Mouse (Mus musculus) adrenal gland, postnatal 4 days (tissue): ENCODE measurements around the gene Fpr2. TPM values are rescaled to one million over a fixed set of nuclear protein-coding genes. Genes with fewer than 3 reads are reported as not detected.
"Not testable (repeated sequence)": the region's sequence is repeated elsewhere in the genome, so short reads cannot be mapped to it uniquely, and the experiment has no call there.

Source experiments
- DNase-seq, 2 experiments: peaks; one replicate each; pipeline ENCODE4 v3.0.0; 2021 to 2022; ENCODE audit warnings: low spot score in 2 of 2, mixed read lengths in 2 of 2
- long read RNA-seq, 2 experiments: library from polyadenylated mRNA; stranded (forward); transcript quantifications; one replicate each; pipeline ENCODE4 v2.0.0; 2021
- total RNA-seq, 2 experiments: library from RNA; stranded (reverse); gene quantifications; 2 replicates each; pipeline ENCODE4 v1.2.3; 2021

The Fpr2 gene
- 1 to 10 TPM; 1.8 to 2.0 TPM for total RNA-seq
- long read RNA-seq, experiment 1: 0 reads
- long read RNA-seq, experiment 2, partial matches to known transcripts: 0 of 1 reads
- long read RNA-seq, experiment 2, other reads (novel, unspliced or antisense): 0 of 1 reads

- DNase-seq: no peak
Observed at GRCm38 (mm10) chr17:17887774-17888248, at the start of gene Fpr2, which contains the start of gene Fpr3. Gene Fpr2, plus strand, starts transcription at chr17:17887824. Gene Fpr3, plus strand, starts transcription at chr17:17887852.

GRCm38 (mm10) chr17:17837919-17838701 lies 49.5 kb upstream of the Fpr2 start:
- peak; percentile 76 to 92 for DNase-seq

- DNase-seq: no peak
Observed at GRCm38 (mm10) chr17:17839276-17839675, 48.3 kb upstream of the Fpr2 start.

- DNase-seq: no peak
Observed at GRCm38 (mm10) chr17:17840796-17841195, 46.8 kb upstream of the Fpr2 start.

- no peak for DNase-seq
Observed at GRCm38 (mm10) chr17:17843534-17844261, 43.9 kb upstream of the Fpr2 start.

- DNase-seq: not testable (repeated sequence)
Observed at GRCm38 (mm10) chr17:17844606-17845005, 43.0 kb upstream of the Fpr2 start.

GRCm38 (mm10) chr17:17845187-17846027 lies 42.2 kb upstream of the Fpr2 start:
- no peak for DNase-seq

GRCm38 (mm10) chr17:17848988-17849387 lies 38.6 kb upstream of the Fpr2 start:
- no peak for DNase-seq

GRCm38 (mm10) chr17:17849906-17850712 lies 37.5 kb upstream of the Fpr2 start:
- no peak for DNase-seq

GRCm38 (mm10) chr17:17855064-17855838 lies 32.4 kb upstream of the Fpr2 start, which contains the start of gene Has1:
Gene Has1, minus strand, starts transcription at chr17:17855205.
- no peak for DNase-seq

GRCm38 (mm10) chr17:17856612-17857011 lies 31.0 kb upstream of the Fpr2 start:
- no peak for DNase-seq

- DNase-seq: no peak
Observed at GRCm38 (mm10) chr17:17857446-17857845, 30.2 kb upstream of the Fpr2 start.

- DNase-seq: no peak
Observed at GRCm38 (mm10) chr17:17860110-17860509, 27.5 kb upstream of the Fpr2 start.

GRCm38 (mm10) chr17:17862360-17862759 lies 25.3 kb upstream of the Fpr2 start:
- no peak for DNase-seq

- DNase-seq: no peak
Observed at GRCm38 (mm10) chr17:17865168-17865567, 22.5 kb upstream of the Fpr2 start.

GRCm38 (mm10) chr17:17866801-17867469 lies 20.7 kb upstream of the Fpr2 start:
- no peak for DNase-seq

GRCm38 (mm10) chr17:17870892-17871550 lies 16.6 kb upstream of the Fpr2 start:
- no peak for DNase-seq

- no peak for DNase-seq
Observed at GRCm38 (mm10) chr17:17871697-17872096, 15.9 kb upstream of the Fpr2 start.
